Mouse (Mus musculus) heart, postnatal 0 days (tissue): ENCODE results near the gene Mrps24.

Experiments used
- CTCF ChIP-seq: IDR thresholded peaks from 2 replicates; pipeline ENCODE4 v1.5.1; 2016; ENCODE audit warnings: antibody characterized with exemption, control low read depth, low read depth
- EP300 ChIP-seq: IDR thresholded peaks from 2 replicates; pipeline ENCODE4 v1.6.1; 2016; ENCODE audit warnings: antibody characterized with exemption, low read depth

- TF ChIP-seq CTCF (no peak), EP300 (no peak)
Observed at GRCm38 (mm10) chr11:5706874-5707529, 8.5 kb downstream of the Mrps24 start.
